Mouse (Mus musculus) ovary, adult 18-20 months (tissue): ENCODE results near the gene BC061212.
"Not testable (repeated sequence)": the region's sequence is repeated elsewhere in the genome, so short reads cannot be mapped to it uniquely, and the experiment has no call there.

Experiments
- DNase-seq: peaks from one replicate; pipeline ENCODE4 v3.0.0; 2022; ENCODE audit warnings: low spot score, mixed read lengths

BC061212 gene

GRCm38 (mm10) chr5:94070445-94070844, at the start of gene BC061212:
BC061212 (minus strand) TSS chr5:94070545.
- DNase-seq, result not testable (repeated sequence)

GRCm38 (mm10) chr5:94076085-94076484, 5.7 kb upstream of the BC061212 start, which contains the start of gene Gm6351:
Gm6351 (plus strand) TSS chr5:94076385.
- DNase-seq, result not testable (repeated sequence)
